Mouse (Mus musculus) ovary, postnatal 14 days (tissue): ENCODE measurements around the gene Ret.

Source experiments
- DNase-seq: peaks from one replicate; pipeline ENCODE4 v3.0.0; 2022; ENCODE audit warnings: low spot score

The Ret gene

DNA sequence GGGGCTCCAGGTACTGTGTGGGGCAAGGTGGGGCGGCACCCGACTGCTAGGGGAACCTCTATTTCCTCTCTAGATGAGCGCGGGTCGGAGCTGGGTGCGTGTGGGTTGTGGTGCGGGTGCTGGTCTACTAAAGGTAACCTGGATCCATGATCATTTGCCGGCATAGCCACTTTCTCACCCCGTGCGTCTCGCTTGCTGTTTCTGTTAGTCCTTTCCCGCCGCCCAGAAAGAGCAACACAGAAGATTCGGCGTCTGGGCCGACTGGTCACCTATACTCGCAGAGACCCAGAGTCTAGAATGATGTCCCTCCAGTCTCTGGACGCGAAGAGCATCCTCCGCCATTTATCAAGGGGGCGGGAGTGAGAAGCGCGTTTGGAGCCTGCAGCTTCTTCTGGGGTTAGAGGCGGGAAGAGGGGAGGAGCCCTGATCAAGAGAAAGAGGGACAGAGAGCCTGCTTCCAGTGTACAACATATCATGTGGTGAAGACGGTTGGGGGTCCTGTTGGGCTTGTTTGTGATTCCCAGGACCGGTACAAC is at the start of gene Ret:
Ret (minus strand) TSS at position 279 of the 536 bp plus-strand sequence.
- no peak for DNase-seq

DNA sequence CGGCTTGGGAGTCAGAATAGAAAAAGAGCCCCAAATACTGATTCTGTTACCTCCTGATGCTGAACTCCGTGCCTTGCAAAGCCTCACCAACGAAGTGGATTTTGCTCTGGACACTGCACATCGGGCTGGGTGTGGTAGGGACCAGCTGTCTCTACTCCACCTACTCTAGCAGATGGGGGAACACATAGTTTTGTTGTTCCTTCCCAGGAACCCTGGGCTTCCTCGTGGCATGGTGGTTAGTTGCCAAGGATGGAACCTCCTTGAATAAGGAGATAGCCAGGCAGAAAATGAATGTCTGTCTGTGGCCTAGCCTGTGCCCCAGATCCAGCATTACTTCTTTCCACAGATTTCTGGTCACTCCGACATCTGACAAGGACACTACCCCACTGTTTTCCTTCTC is 49.6 kb upstream of the Ret start:
- no peak for DNase-seq

DNA sequence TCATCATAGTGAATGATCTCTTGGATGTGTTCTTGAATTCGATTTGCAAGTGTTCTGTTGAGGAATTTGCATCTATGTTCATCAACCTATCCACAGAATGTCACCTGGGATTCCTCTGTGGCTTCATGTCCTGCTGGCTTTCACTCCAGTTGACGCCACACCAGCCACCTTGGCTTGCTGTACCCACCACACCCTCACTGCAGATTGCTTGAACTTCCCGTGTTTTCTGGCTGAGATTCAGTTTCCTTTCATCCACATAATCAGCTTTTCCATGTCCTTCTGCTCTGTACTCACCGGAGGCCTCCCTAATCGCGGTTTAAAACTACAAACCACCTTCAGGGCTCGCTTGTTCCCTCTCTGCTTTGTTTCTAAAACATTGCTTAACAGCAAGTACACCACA is 46.6 kb upstream of the Ret start:
- DNase-seq = no peak

DNA sequence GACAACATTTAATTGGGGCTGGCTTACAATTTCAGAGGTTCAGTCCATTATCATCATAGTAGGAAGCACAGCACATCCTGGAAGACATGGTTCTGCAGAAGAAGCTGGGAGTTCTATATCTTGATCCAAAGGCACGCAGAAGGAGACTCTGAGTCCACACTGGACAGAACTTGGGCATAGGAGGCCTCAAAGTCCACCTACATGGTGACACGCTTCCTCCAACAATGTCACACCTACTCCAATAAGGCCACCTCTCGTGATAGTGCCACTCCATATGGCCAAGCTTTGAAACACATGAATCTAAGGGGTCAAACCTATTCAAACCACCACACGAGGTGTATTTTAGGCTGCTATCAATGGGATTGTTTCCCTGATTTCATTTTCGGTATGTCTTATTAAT is 45.4 kb upstream of the Ret start:
- DNase-seq = no peak

DNA sequence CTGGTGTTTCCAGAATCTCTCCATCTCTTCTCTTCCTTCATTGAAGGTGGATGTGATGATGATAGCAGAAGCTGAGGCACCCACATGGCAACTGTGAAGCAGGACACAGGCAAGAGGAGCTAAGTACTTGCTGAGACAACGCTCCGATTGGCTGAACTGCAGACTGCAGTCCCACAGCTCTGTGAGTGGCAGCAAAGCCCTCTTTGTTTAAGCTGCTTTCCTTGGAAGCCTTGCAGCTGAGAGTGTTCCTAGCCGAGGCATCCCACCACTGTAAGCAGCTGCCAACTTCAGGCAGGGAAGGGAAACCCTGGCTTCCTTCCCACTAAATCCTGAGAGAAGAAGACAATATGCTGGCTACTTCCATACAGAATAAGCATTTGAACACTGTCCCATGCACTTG is 28.6 kb upstream of the Ret start:
- no peak for DNase-seq

DNA sequence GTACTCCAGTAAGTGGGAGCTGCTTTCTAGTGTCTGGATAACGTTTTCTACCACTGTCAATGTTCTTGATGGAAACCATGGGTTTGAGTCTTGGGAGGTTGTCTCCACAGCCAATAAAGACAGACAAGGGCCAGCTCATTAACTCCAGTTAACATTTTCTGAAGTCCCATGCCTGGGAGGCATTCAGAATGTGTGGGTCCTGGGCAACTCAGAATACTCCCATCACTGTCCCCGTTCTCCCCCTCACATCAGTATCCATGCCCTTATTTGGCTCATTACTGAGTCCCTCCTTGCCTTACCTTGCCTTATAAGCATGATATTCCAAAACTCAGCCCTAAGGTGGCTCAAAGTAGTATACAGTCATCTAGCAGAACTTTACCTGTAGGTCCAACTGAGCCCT is 25.0 kb upstream of the Ret start:
- DNase-seq = no peak

DNA sequence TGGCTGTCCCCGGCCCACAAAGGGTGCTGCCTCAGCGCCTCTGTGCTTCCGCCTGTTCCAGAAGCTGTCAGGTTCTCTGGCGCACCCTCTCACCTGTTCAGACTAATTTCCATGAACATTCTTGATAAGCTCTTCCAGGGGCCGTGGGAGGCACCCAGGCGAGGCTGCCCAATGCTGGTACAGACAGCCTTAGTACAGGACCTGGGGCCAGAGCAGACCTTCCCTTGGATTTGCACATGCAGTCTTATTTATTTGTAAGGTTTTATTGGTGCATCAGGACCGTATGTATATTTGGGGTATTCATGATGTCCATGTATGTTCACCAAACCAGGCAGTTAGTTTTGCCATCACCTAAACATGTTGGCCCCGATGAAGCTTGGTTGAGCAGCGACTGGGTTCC is 18.2 kb upstream of the Ret start:
- DNase-seq = no peak

DNA sequence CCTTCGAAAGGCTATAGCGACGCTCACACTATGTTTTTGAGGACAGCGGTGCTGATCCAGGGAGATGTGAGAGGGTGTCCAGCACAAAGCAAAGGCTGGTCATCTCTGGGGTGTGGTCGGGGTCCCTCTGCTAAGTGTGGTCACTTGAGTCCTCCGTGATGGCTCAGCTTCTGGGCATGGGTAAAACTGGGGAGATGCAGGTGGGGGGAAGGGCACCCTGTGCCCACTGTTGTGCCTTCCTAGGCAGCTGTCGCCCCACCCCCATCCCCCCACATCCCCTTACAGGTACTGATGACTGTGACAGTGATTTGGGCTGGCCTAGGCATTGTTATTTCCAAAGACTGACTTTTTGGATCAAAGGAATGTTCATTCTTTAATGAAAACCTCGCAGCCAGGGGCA is 10.8 kb upstream of the Ret start:
- no peak for DNase-seq

DNA sequence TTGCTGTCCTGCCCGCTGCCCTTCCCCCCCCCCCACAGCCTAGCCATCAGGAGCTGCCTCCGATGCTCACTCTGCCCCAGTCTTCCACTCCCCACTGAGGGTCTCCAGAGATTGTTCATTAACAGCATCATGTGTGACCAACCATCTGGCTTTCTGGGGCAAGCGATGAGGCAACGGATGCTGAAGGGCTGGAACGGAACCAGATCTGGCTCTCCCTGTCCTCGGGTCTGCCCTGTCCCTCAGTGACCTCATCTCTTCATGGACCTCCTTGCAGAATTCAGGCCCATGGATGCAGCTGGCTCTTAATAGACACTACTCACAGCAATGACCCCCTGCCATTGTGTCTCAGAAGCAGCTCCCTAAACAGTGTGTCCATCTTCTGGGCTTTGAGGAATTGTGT is 8.9 kb upstream of the Ret start:
- DNase-seq = no peak

DNA sequence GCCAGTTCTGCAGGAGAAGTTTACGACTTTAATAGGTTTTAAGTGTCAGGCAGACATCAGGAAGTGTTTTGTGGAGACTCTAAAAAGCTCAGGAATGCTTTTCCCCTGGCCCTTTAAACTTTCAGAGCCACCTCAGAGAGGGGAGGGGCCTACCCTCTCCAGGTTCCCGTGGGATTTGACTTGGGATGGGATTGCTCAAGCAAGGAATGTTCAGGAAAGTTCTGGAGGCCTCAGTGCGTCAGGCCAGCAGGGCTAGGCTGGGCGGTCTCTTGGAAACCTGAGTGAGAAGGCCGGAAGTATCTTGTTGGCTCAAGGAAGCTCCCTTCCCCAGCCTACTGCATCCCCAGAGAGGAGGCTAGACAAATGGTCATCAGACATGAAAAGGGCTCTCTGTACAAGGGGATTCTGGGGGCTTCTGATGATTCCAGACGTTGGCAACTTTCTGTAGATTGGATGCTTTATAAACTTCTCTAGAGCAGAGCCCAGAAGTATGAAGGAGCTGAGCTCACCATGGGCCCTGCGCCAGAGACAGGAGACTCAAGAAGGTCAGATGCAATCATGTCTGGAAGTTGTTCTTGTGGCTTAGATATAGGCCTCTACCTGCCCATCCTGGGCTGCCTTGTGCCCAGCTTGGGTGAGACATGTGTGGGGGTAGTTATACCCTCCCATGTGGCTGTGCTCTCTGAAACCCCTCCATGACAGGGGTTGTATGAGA is 7.8 kb upstream of the Ret start:
- no peak for DNase-seq

DNA sequence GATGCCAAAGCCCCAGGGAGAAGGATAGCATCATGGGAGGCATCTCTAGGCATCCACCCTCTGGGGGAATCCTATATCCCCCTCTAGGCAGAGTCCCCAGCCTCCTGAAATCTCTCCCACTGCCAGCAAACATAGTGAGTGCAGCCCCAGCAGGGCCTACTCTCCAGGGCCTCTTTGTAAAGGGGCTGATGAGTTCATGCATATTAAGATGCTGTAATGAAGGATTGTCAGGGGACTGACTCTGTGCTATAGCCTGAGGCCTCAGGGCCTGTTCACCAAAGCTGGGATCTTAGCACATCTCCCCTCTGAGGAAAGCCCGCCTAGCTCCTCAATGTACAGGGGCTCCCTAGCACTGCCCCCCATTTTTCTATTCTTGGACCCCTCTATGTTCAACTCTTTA is 6.6 kb upstream of the Ret start:
- no peak for DNase-seq

DNA sequence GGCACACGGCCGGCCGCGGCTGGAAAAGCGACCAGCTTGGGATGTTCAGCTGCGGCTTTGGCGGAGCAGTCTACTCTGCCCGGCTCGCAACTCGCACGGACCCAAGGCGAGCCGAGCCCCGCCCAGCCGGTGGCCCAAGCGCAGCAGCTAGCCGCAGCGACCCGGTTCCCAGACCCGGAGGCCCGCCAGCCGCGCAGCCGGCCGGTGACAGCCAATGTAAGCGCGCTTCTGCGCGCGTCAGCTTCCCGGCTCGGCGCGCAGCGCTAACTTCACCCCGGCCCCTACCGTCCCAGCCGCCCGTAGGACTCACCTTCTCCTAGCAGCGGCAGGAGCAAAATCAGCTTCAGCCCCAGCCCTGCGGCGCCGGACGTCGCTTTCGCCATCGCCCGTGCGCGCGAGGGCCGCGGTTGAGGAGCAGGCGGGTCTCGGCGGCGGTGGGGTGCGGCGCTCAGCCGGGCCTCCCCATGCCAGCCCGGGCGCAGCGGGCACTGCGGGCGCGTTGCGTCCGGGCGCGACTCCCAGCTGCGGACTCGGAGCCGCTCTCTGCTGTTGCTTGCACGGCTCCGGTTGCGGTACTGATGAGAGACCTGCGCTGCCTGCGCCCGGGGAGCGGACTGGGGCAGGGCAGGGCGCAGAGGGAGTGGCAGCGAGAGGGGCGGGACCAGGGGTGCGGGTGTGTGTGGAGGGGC is 623 bp downstream of the Ret start:
- DNase-seq = no peak

DNA sequence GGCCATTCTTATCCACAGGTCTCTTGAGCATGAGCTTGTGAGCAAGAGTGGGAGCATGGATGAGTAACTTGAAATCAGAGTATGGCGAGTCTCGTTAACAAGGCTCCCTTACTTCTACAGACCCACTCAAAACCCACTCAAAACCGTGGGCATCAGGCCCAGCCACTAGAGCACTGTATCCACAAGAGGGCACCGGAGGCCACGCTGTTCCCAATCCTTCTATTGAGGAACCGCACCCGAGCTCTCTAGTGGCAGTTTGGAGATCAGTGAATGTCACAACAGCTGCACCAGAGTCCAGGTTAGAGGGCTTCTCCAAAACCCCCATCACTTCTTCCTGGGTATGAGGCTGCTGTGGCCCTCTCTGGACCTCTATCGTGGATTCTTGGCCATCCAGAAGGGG is 2.4 kb downstream of the Ret start:
- DNase-seq = peak; percentile 30

DNA sequence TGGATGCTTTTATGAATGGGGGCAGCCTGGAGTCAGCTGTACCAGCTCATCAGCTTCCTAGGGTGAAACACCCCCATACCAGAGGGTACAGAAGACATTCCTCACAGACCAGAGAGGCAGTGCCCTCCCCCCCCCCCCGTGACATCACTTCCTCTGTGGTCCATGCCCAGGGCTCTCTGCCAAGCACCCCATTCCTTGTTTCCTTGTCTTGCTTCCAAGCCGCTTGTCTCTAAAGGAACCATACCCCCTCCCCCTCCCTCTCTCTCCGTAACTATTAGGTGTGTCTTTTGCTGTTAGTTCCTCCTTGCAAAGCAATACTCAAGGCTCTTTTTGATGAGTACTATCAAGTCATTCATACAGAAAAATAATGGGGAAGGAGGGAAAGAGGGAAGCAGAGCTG is 4.6 kb downstream of the Ret start:
- DNase-seq = no peak

DNA sequence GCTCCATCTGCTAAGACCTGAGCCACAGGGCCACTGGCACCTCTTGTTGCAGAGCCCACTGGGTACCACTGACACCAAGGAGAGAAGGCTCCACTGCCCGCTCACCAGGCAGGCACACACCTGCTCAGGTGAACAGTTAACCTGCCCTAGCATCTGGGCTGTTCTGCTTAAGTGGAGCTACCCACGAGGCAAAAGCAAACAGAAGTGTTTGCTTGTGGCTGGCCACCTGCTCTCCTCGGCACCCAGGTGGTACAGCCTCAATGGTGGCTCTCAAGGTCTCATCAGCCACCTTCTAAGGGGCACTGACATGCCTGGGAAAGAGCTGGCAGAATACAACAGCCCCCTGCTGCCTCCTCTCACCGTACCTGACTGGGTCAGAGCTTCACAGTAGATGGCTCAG is 5.3 kb downstream of the Ret start:
- no peak for DNase-seq

DNA sequence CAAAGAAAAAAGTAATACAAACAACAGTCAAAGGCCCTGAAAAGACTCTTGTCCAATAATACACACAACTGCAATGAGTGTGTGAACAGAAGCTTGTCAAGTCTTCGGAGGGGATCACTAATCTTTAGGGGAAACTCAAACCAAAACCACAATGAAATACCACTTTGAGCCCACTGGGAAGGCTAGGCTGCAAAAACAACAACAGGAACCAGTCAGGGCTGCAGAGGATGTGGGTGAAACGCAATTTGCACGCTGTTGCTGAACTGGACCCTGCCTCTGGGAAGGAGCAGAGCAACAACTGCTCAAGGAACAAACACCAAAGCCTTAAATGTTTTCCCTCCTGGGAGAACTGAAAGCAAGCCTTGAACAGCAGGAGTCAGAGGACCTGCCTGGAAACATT is 7.8 kb downstream of the Ret start:
- no peak for DNase-seq

DNA sequence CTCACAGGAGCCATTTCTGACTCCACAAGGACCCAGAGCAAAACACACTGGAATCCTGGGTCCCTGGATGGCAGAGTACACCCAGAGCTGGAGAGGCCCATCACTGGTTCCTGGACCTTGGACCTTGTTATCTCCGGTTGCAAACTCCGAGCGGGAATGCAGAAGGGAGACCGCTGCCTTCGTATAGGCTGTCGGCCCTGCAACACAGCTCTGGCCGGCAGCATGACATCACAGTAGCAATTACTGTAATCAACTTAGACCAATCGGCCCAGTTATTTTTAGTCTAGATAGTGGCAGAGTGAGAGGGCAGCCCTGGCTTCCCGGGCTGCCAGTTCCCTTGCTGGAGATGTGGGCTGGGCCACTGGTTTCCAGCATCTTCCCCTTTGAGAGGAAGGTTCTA is 8.9 kb downstream of the Ret start:
- DNase-seq = no peak

DNA sequence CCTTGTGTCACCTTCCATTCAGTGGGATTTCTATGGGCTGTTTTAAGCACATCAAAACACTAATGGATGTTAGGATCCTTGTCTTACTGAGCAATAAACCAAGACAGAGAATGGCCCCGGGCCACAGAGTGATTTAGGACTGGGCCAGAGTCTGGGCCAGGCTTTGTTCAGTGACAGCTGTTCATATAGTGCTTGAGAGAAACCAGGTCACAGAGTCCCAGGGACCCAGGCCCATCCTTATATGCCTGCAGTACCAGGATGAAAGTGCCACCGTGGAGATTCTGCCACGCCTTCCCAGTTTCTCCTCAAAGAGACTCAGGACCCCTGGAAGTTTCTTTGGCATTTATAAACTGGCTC is 10.3 kb downstream of the Ret start:
- DNase-seq = no peak

DNA sequence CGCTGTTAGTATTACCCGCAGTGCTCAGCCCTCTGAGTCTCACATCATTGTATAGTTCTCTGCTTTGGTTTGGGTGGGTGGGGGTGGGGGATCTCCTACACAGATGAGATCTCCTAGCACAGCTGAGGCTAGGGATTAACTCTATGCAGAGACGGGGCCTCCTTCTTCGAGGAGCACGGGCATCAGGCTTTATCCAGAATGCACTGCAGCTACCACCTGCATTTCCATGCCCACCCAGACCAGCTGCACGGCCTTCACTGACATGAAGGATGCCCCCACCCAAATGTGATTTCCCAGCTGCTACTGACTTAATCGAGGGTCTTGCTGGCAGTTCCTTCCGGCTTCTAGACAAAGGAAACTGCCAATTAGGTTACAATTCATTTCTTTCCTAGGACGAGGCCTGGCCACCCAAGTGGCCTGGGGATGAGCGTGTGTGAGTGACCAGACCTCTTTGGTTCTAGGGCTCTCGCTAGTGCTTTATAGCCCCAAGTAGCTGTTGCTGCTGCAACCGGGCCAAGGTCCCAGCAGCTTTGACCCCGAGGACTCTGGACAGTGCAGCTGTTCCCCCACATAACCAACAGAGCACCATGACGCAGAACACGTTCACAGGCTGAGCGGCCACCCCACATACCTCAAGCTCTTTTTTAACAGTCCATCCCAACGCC is 10.8 kb downstream of the Ret start:
- DNase-seq = no peak

DNA sequence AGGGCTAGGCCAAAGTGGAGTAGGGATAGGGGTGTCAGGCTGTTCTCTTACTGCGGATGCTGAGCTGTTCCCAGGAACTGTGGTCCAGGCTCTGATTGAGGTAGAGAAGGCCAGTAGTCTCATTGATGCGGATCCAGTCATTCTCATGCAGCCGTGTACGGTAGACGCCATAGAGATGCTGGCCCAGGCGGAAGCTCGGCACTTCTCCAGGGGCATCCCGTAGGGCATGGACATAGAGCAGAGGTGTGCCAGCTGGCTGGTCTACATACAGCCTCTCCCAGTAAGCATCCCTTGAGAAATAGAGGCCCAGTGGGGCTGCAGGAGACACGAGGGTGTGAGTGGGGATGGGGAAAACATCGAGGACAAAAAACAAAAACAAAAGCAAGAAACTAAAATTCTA is 13.4 kb downstream of the Ret start:
- DNase-seq = no peak

DNA sequence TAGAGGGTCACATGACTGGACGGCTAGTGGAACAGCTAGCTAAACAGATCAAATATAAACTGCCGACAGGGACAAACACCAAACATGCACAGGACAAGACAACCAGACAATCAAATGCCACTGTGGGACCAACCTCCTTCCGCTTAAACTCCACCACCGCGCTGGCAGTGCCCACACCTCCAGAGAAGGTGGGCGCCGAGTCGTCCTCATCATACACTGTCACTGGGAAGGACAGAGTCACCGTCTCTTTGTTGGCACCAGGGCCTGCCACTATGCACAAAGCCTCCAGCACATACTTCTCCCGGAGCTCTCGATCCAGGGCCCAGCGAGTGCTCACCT is 17.5 kb downstream of the Ret start:
- DNase-seq = no peak

DNA sequence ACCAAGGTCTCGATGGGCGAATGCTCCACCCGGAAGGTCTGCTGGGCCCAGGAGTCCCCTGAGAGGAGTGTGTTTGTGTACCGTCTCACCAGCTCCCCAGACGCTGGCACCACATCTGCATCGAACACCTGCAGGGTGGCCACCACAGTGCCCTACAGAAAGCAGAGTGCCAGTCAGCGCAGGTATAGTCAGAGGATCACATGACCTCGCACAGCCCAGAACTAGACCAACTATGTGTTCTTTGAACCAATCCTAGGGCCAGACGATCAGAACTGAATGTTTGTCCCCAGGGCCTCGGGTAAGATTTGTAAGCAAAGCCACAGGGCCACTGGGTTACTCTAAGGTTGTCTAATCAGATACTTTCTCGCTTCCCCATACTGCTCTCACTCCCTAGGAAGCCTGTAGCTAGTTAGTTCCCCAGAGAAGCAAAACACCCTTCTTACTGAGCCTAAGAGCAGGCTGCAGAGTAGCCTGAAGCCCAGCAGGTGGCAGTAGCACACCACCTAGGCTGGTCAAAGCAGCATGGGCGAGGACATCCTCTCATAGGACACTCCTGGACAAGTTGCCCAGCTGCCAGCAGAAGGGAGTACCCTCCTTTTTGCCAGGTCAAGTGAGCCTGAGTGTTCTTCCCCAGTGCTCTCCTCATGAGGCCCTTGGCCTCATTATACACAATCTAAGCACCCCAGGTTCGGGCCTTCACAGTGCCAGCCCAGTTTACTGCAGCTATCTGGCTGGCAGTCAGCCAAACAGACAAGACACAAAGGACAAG is 18.0 kb downstream of the Ret start:
- peak; percentile 67 for DNase-seq

DNA sequence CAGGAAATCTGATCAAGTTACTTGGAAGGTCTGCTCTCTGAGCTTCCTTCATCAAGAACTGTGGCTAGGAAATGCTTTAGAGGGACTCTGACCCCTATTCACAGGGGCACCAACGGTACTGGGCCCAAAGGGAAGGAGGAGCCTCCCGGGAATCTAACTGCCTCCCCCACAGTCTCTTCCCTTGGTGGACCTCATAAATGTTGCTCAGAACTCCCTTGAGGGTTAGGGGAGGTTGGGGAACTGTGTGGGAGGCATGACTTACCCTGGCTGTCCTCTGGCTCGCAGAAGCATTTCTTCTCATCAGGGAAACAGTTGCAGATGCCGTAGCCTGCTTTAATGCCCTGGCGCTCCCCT is 23.6 kb downstream of the Ret start:
- no peak for DNase-seq
